Mouse (Mus musculus) megakaryocyte, embryonic 14.5 days (primary cell): ENCODE results near the gene Rnf123.

Experiments used
- FLI1 ChIP-seq: IDR thresholded peaks from 2 replicates; pipeline ENCODE4 v1.6.1; 2012; ENCODE audit warnings: low read length, inconsistent platforms, mixed read lengths
- GATA1 ChIP-seq: IDR thresholded peaks from 3 replicates; pipeline ENCODE4 v1.6.1; 2012; ENCODE audit warnings: mixed read lengths, low read length, inconsistent platforms, borderline replicate concordance

- TF ChIP-seq GATA1 (no peak), FLI1 (no peak)
These were observed 11.3 kb downstream of the Rnf123 start for GRCm38 (mm10) chr9:108071801-108072200.
